Mouse (Mus musculus) lung, embryonic 15.5 days (tissue): ENCODE data around the gene Orc2. TPM values are rescaled to one million over a fixed set of nuclear protein-coding genes. Genes with fewer than 3 reads are reported as not detected.
A peak's percentile ranks its signal among the peaks of the same experiment; 100 is the strongest.

Source experiments
- ATAC-seq: fragments of 200-750 bp; cut with Nextera tagmentation; 2 replicates; pipeline ENCODE4 v1.8.0; 2017; ENCODE audit warnings: moderate number of reproducible peaks, borderline replicate concordance; ENCODE audit not compliant: low FRiP score, low TSS enrichment; ENCODE audit errors: extremely low read depth
- H3K27ac ChIP-seq: fragments of 300-500 bp; sonication (generic); 2 replicates; pipeline ENCODE4 v1.5.1; 2015; ENCODE audit warnings: moderate library complexity, mild to moderate bottlenecking, inconsistent platforms
- H3K27me3 ChIP-seq: fragments of 300-500 bp; sonication (generic); 2 replicates; pipeline ENCODE4 v1.6.1; 2015; ENCODE audit warnings: inconsistent platforms
- H3K36me3 ChIP-seq: fragments of 300-500 bp; sonication (generic); 2 replicates; pipeline ENCODE4 v1.6.1; 2015; ENCODE audit warnings: inconsistent platforms
- H3K4me1 ChIP-seq: fragments of 300-500 bp; sonication (generic); 2 replicates; pipeline ENCODE4 v1.6.1; 2015; ENCODE audit warnings: inconsistent platforms
- H3K4me2 ChIP-seq: fragments of 300-500 bp; sonication (generic); 2 replicates; pipeline ENCODE4 v1.6.1; 2015; ENCODE audit warnings: inconsistent platforms, mild to moderate bottlenecking, moderate library complexity
- H3K4me3 ChIP-seq: fragments of 300-500 bp; sonication (generic); 2 replicates; pipeline ENCODE4 v1.5.1; 2015; ENCODE audit warnings: mild to moderate bottlenecking, inconsistent platforms
- H3K9ac ChIP-seq: fragments of 300-500 bp; sonication (generic); 2 replicates; pipeline ENCODE4 v1.6.1; 2015; ENCODE audit warnings: inconsistent platforms
- H3K9me3 ChIP-seq: fragments of 300-500 bp; sonication (generic); 2 replicates; pipeline ENCODE4 v1.6.1; 2016; ENCODE audit warnings: inconsistent platforms
- WGBS: fragments of 180-500 bp; shearing (Covaris S2); methylation state at CpG from one replicate; pipeline ENCODE4 v1.1.7; 2015; 5-methylcytosine and 5-hydroxymethylcytosine counted together
- polyA plus RNA-seq: library from polyadenylated mRNA; unstranded; fragments of >200 nt; fragmentation: Nextera tagmentation; extraction: Ambion mirVana; gene quantifications from 2 replicates; pipeline ENCODE4 v1.2.1, GENCODE M21; 2015

The Orc2 gene
- polyA plus RNA-seq, 1 experiment from 2014 or later = 26.9 TPM

- WGBS = 70% methylated on average over 2 of the region's 2 CpGs
- Histone ChIP-seq H3K9me3 (no peaks in the 10 kb centered on the region), H3K4me1 (no peaks in the 10 kb centered on the region), H3K4me3 (no peak overlapping the region), H3K9ac (no peak overlapping the region), H3K36me3 (peaks cover 75% of the 10 kb centered on the region), H3K27ac (no peak overlapping the region), H3K4me2 (no peak overlapping the region), H3K27me3 (no peaks in the 10 kb centered on the region)
- ATAC-seq = no peak
Measured at GRCm38 (mm10) chr1:58463935-58464334, 41.0 kb downstream of the Orc2 start.

- 91% methylated on average over 3 of the region's 3 CpGs for WGBS
- H3K9me3 ChIP-seq = no peaks in the 10 kb centered on the region
Measured at GRCm38 (mm10) chr1:58460566-58460965, 44.3 kb downstream of the Orc2 start.

GRCm38 (mm10) chr1:58458867-58459266 is 46.0 kb downstream of the Orc2 start:
- Histone ChIP-seq H3K36me3 (peaks cover 86% of the 10 kb centered on the region), H3K9ac (no peak overlapping the region), H3K4me3 (no peak overlapping the region), H3K27ac (no peak overlapping the region), H3K9me3 (no peaks in the 10 kb centered on the region), H3K4me2 (no peak overlapping the region), H3K27me3 (no peaks in the 10 kb centered on the region), H3K4me1 (no peaks in the 10 kb centered on the region)
- WGBS = 54% methylated on average over 2 of the region's 2 CpGs
- no peak for ATAC-seq

More at GRCm38 (mm10) chr1:58460566-58460965, 44.3 kb downstream of the Orc2 start:
- no peak for ATAC-seq
- H3K4me1 ChIP-seq = no peaks in the 10 kb centered on the region
- H3K36me3 ChIP-seq = peaks cover 84% of the 10 kb centered on the region
- no peaks in the 10 kb centered on the region for H3K27me3 ChIP-seq
- no peak overlapping the region for H3K9ac ChIP-seq
- H3K4me3 ChIP-seq = no peak overlapping the region
- H3K27ac ChIP-seq = no peak overlapping the region
- H3K4me2 ChIP-seq = no peak overlapping the region

- Histone ChIP-seq H3K27me3 (no peaks in the 10 kb centered on the region), H3K4me2 (no peak overlapping the region), H3K9me3 (no peaks in the 10 kb centered on the region), H3K4me3 (no peak overlapping the region), H3K36me3 (peaks cover 86% of the 10 kb centered on the region), H3K9ac (no peak overlapping the region), H3K27ac (no peak overlapping the region), H3K4me1 (no peaks in the 10 kb centered on the region)
- 86% methylated on average over 5 of the region's 5 CpGs for WGBS
- ATAC-seq = no peak
Measured at GRCm38 (mm10) chr1:58458175-58458574, 46.7 kb downstream of the Orc2 start.

- no peak overlapping the region for H3K9ac ChIP-seq
- no peak overlapping the region for H3K4me2 ChIP-seq
- H3K9me3 ChIP-seq = no peaks in the 10 kb centered on the region
- H3K27ac ChIP-seq = no peak overlapping the region
- no peak overlapping the region for H3K4me3 ChIP-seq
- 86% methylated on average over 6 of the region's 6 CpGs for WGBS
- no peaks in the 10 kb centered on the region for H3K4me1 ChIP-seq
- no peaks in the 10 kb centered on the region for H3K27me3 ChIP-seq
- no peak for ATAC-seq
- peaks cover 77% of the 10 kb centered on the region for H3K36me3 ChIP-seq
Measured at GRCm38 (mm10) chr1:58454316-58454715, 50.6 kb downstream of the Orc2 start.

GRCm38 (mm10) chr1:58448396-58448795 is 56.5 kb downstream of the Orc2 start:
- no peak overlapping the region for H3K27ac ChIP-seq
- ATAC-seq = no peak
- peaks cover 20% of the 10 kb centered on the region for H3K4me1 ChIP-seq
- peaks cover 31% of the 10 kb centered on the region for H3K36me3 ChIP-seq
- no peak overlapping the region for H3K9ac ChIP-seq
- no peak overlapping the region for H3K4me3 ChIP-seq
- no peak overlapping the region for H3K4me2 ChIP-seq
- H3K27me3 ChIP-seq = no peaks in the 10 kb centered on the region
- H3K9me3 ChIP-seq = no peaks in the 10 kb centered on the region
- WGBS = 75% methylated on average over 7 of the region's 7 CpGs

- Histone ChIP-seq H3K4me1 (peaks cover 20% of the 10 kb centered on the region), H3K9me3 (no peaks in the 10 kb centered on the region), H3K27ac (no peak overlapping the region), H3K36me3 (peaks cover 25% of the 10 kb centered on the region), H3K4me2 (no peak overlapping the region), H3K9ac (no peak overlapping the region), H3K27me3 (no peaks in the 10 kb centered on the region), H3K4me3 (no peak overlapping the region)
- no peak for ATAC-seq
- WGBS = 86% methylated on average over 7 of the region's 7 CpGs
Measured at GRCm38 (mm10) chr1:58447766-58448165, 57.1 kb downstream of the Orc2 start.

- ATAC-seq = no peak
- Histone ChIP-seq H3K27me3 (no peaks in the 10 kb centered on the region), H3K9me3 (no peaks in the 10 kb centered on the region), H3K4me2 (peak overlapping the region; percentile 69), H3K9ac (peak overlapping the region; percentile 82), H3K4me3 (peak overlapping the region; percentile 80), H3K27ac (peak overlapping the region; percentile 97), H3K4me1 (peaks cover 20% of the 10 kb centered on the region), H3K36me3 (peaks cover 21% of the 10 kb centered on the region)
- 5% methylated on average over 11 of the region's 11 CpGs for WGBS
Measured at GRCm38 (mm10) chr1:58445861-58446260, 59.0 kb downstream of the Orc2 start.

GRCm38 (mm10) chr1:58445143-58445722 is 59.7 kb downstream of the Orc2 start, which contains the start of the genes Nif3l1 and Ppil3:
Gene Nif3l1, plus strand, starts transcription at chr1:58445151.
Gene Ppil3, minus strand, starts transcription at chr1:58445486.
- Histone ChIP-seq H3K9ac (peak within 1 kb of the TSS; percentile 82), H3K4me1 (peaks cover 20% of the 10 kb centered on the region), H3K27me3 (no peaks in the 10 kb centered on the region), H3K9me3 (no peaks in the 10 kb centered on the region), H3K4me3 (peak within 1 kb of the TSS; percentile 80), H3K36me3 (peaks cover 21% of the 10 kb centered on the region), H3K27ac (peak within 1 kb of the TSS; percentile 97), H3K4me2 (peak within 1 kb of the TSS; percentile 69)
- WGBS = under 1% methylated on average over 33 of the region's 33 CpGs
- peak; percentile 97 for ATAC-seq

- Histone ChIP-seq H3K36me3 (peaks cover 26% of the 10 kb centered on the region), H3K4me1 (peaks cover 20% of the 10 kb centered on the region), H3K27ac (peak overlapping the region; percentile 97), H3K27me3 (no peaks in the 10 kb centered on the region), H3K9me3 (no peaks in the 10 kb centered on the region), H3K4me2 (peak overlapping the region; percentile 69), H3K9ac (peak overlapping the region; percentile 82), H3K4me3 (peak overlapping the region; percentile 80)
- 8% methylated on average over 10 of the region's 10 CpGs for WGBS
- no peak for ATAC-seq
Measured at GRCm38 (mm10) chr1:58444691-58445090, 60.2 kb downstream of the Orc2 start.

GRCm38 (mm10) chr1:58424551-58424950 is 80.4 kb downstream of the Orc2 start:
- ATAC-seq = no peak
- Histone ChIP-seq H3K9me3 (no peaks in the 10 kb centered on the region), H3K4me3 (no peak overlapping the region), H3K27ac (no peak overlapping the region), H3K4me2 (no peak overlapping the region), H3K9ac (no peak overlapping the region), H3K36me3 (peaks cover 18% of the 10 kb centered on the region), H3K27me3 (no peaks in the 10 kb centered on the region), H3K4me1 (peaks cover 20% of the 10 kb centered on the region)
- WGBS = 86% methylated on average over 3 of the region's 3 CpGs

GRCm38 (mm10) chr1:58423371-58424248 is 81.3 kb downstream of the Orc2 start, which contains the start of gene Clk1:
Gene Clk1, minus strand, starts transcription at chr1:58424066.
- H3K4me2 ChIP-seq = peak within 1 kb of the TSS; percentile 79
- H3K27me3 ChIP-seq = no peaks in the 10 kb centered on the region
- peak within 1 kb of the TSS; percentile 86 for H3K4me3 ChIP-seq
- no peaks in the 10 kb centered on the region for H3K9me3 ChIP-seq
- H3K27ac ChIP-seq = peak within 1 kb of the TSS; percentile 98
- peak within 1 kb of the TSS; percentile 97 for H3K9ac ChIP-seq
- H3K36me3 ChIP-seq = peaks cover 26% of the 10 kb centered on the region
- WGBS = under 1% methylated on average over 79 of the region's 79 CpGs
- peaks cover 20% of the 10 kb centered on the region for H3K4me1 ChIP-seq
- ATAC-seq = peak; percentile 95
